Comparison of ENCODE assay signal across 15 mouse cellular contexts in genomic region chr7:44307261-44308020, GRCm38 (mm10). TPM values are rescaled to one million over a fixed set of nuclear protein-coding genes. Genes with fewer than 3 reads are reported as not detected.
A peak's percentile ranks its signal among the peaks of the same experiment; 100 is the strongest.
DNase-seq lines count a peak whose midpoint lies in the region; ATAC-seq lines count a peak whose summit lies in the region.
"Had no signal": no experiment of that assay in that cellular context is flagged by ENCODE, and none has a peak within 500 bp of the region (broad histone marks: within the 10 kb centered on the region; RNA-seq: fewer than 3 reads in every experiment).

No protein-coding gene starts in this region.

- H3K27me3 ChIP-seq in kidney, embryonic 14.5 days (ENCODE audit: control insufficient read depth, insufficient read depth, low read length) = peaks cover 11% of the 10 kb centered on the region
- H3K27me3 ChIP-seq in embryonic facial prominence, embryonic 13.5 days = peaks cover 32% of the 10 kb centered on the region
- H3K27me3 ChIP-seq: hindbrain, embryonic 15.5 days had no signal

- WGBS in kidney, embryonic 14.5 days = 15% methylated on average over 9 of the region's 9 CpGs
- 26% methylated on average over 9 of the region's 9 CpGs for WGBS in embryonic facial prominence, embryonic 13.5 days

- H3K27ac ChIP-seq in kidney, embryonic 14.5 days (ENCODE audit: low read depth, low read length) = 0 out of 2 replicates have a peak overlapping the region, but pooled peaks have one; percentile 17
- H3K27ac ChIP-seq in embryonic facial prominence, embryonic 13.5 days = peak overlapping the region; percentile 91
- H3K27ac ChIP-seq: hindbrain, embryonic 15.5 days; macrophage had no signal

- H3K9me3 ChIP-seq in kidney, embryonic 14.5 days (ENCODE audit: control insufficient read depth, low read length) = no peaks in the 10 kb centered on the region
- H3K9me3 ChIP-seq in embryonic facial prominence, embryonic 13.5 days = no peaks in the 10 kb centered on the region
- H3K9me3 ChIP-seq: hindbrain, embryonic 15.5 days had no signal

- H3K36me3 ChIP-seq in kidney, embryonic 14.5 days (ENCODE audit: control insufficient read depth, insufficient read depth, low read length) = no peaks in the 10 kb centered on the region
- H3K36me3 ChIP-seq in embryonic facial prominence, embryonic 13.5 days = no peaks in the 10 kb centered on the region; the same call in 1 of the 2 replicates
- H3K36me3 ChIP-seq: hindbrain, embryonic 15.5 days had no signal

- peaks cover 38% of the 10 kb centered on the region for H3K4me1 ChIP-seq in kidney, embryonic 14.5 days (ENCODE audit: control insufficient read depth, insufficient read depth, low read length)
- peaks cover 56% of the 10 kb centered on the region for H3K4me1 ChIP-seq in embryonic facial prominence, embryonic 13.5 days

- no peak for ATAC-seq in kidney, embryonic 14.5 days (ENCODE audit: low FRiP score, low TSS enrichment)
- ATAC-seq in embryonic facial prominence, embryonic 13.5 days (ENCODE audit: insufficient number of reproducible peaks, insufficient read depth, low FRiP score, low TSS enrichment, low read depth) = no peak

- no peak overlapping the region for H3K4me3 ChIP-seq in kidney, embryonic 14.5 days (ENCODE audit: low read length)
- 0 out of 2 replicates have a peak overlapping the region, but pooled peaks have one; percentile 1 for H3K4me3 ChIP-seq in embryonic facial prominence, embryonic 13.5 days
- H3K4me3 ChIP-seq: hindbrain, embryonic 15.5 days; myocyte had no signal

- DNase-seq in kidney, adult 9 months = no peak
- DNase-seq in NIH3T3 (ENCODE audit: low read depth) = peak; percentile 52
- DNase-seq in neural tube, embryonic 10.5 days (ENCODE audit: extremely low spot score, low spot score) = peak; percentile 16
- DNase-seq in spleen, postnatal 10 days (ENCODE audit: low spot score in 2 of 2) = no peak
- no peak for DNase-seq in thymus, postnatal 36 days
- DNase-seq: right cerebral cortex, postnatal 14 days had no signal

- 0 out of 2 replicates have a peak overlapping the region, but pooled peaks have one; percentile 4 for H3K9ac ChIP-seq in kidney, embryonic 14.5 days (ENCODE audit: low read depth, low read length)
- H3K9ac ChIP-seq in embryonic facial prominence, embryonic 13.5 days = peak overlapping the region; percentile 22; the same call in 1 of the 2 replicates
- H3K9ac ChIP-seq: hindbrain, embryonic 15.5 days had no signal

- H3K4me2 ChIP-seq in kidney, embryonic 14.5 days (replicated peaks; ENCODE audit: low read depth, low read length) = no peak overlapping the region
- peak overlapping the region; percentile 77 for H3K4me2 ChIP-seq in embryonic facial prominence, embryonic 13.5 days
- H3K4me2 ChIP-seq: hindbrain, embryonic 15.5 days had no signal

RNA-seq across cellular contexts. Expression of gene Clec11a, which starts 0.7 kb away (rescaled TPM):
- polyA plus RNA-seq in kidney, embryonic 14.5 days (2014; fragmentation: Nextera tagmentation; extraction: Ambion mirVana) = 3.4 TPM in 2 replicates
- polyA plus RNA-seq in embryonic facial prominence, embryonic 13.5 days (2015; fragmentation: Nextera tagmentation; extraction: Ambion mirVana) = 9.1 and 11.9 TPM in 2 replicates

RNA-seq across cellular contexts. Expression of gene Shank1, which starts 2.6 kb away (rescaled TPM):
- polyA plus RNA-seq in kidney, embryonic 14.5 days (2014; fragmentation: Nextera tagmentation; extraction: Ambion mirVana) = 1.3 and 1.9 TPM in 2 replicates
- polyA plus RNA-seq in embryonic facial prominence, embryonic 13.5 days (2015; fragmentation: Nextera tagmentation; extraction: Ambion mirVana) = 5.5 and 6.8 TPM in 2 replicates
- polyA plus RNA-seq: macrophage had no signal

RNA-seq across cellular contexts. Expression of gene Gm15517, which starts 46.2 kb away (rescaled TPM):
- polyA plus RNA-seq in kidney, embryonic 14.5 days (2014; fragmentation: Nextera tagmentation; extraction: Ambion mirVana) = not detected in 2 replicates
- polyA plus RNA-seq in embryonic facial prominence, embryonic 13.5 days (2015; fragmentation: Nextera tagmentation; extraction: Ambion mirVana) = not detected in 2 replicates
- polyA plus RNA-seq: liver, adult 2 months; macrophage; myocyte had no signal

RNA-seq across cellular contexts. Expression of gene Acp4, which starts 50.3 kb away (rescaled TPM):
- polyA plus RNA-seq in kidney, embryonic 14.5 days (2014; fragmentation: Nextera tagmentation; extraction: Ambion mirVana) = not detected in 2 replicates
- 0.13 TPM in 1 of 2 replicates, not detected in the other for polyA plus RNA-seq in embryonic facial prominence, embryonic 13.5 days (2015; fragmentation: Nextera tagmentation; extraction: Ambion mirVana)
- polyA plus RNA-seq: brain, embryonic 14.5 days; frontal cortex, adult 2 months; hindbrain, embryonic 15.5 days; liver, adult 2 months; macrophage; urinary bladder, adult 2 months had no signal

Comparison
In these comparisons a context has a peak if more than half of its experiments do, and no peak if none do; other contexts are left out.
1. DNase-seq: peak in NIH3T3 (single experiment) and neural tube, embryonic 10.5 days (single experiment); none in kidney, adult 9 months (single experiment), spleen, postnatal 10 days (0 of 2) and thymus, postnatal 36 days (0 of 2).